Mouse (Mus musculus) left cerebral cortex, adult 2 months (tissue): Measurements from ENCODE around the gene Hbq1b. TPM values are rescaled to one million over a fixed set of nuclear protein-coding genes. Genes with fewer than 3 reads are reported as not detected.
"Not testable (repeated sequence)": the region's sequence is repeated elsewhere in the genome, so short reads cannot be mapped to it uniquely, and the experiment has no call there.

Experiments
- DNase-seq, 2 experiments: peaks; one replicate each; pipeline ENCODE4 v3.0.0; 2021 to 2022; ENCODE audit warnings: low spot score in 2 of 2, mixed read lengths in 1 of 2; ENCODE audit errors: extremely low spot score in 1 of 2
- H3K27ac ChIP-seq: fragments of 200-600 bp; 2 replicates; pipeline ENCODE4 v1.8.1; 2022
- H3K4me3 ChIP-seq: fragments of 200-600 bp; 2 replicates; pipeline ENCODE4 v1.8.1; 2022
- CTCF ChIP-seq: fragments of 200-600 bp; IDR thresholded peaks from 2 replicates; pipeline ENCODE4 v1.8.1; 2022; ENCODE audit warnings: antibody characterized with exemption, mild to moderate bottlenecking, moderate library complexity
- intact Hi-C: fragments of 180-260 bp; cut with DNase I; formaldehyde crosslinking; loops from one replicate; pipeline ENCODE4 v1.15.1; 2025
- total RNA-seq, 2 experiments: library from RNA; stranded (reverse); gene quantifications; 2 replicates each; pipeline ENCODE4 v1.2.3; 2021

Gene Hbq1b
- total RNA-seq, 2 experiments from 2014 or later, result not detected

DNA sequence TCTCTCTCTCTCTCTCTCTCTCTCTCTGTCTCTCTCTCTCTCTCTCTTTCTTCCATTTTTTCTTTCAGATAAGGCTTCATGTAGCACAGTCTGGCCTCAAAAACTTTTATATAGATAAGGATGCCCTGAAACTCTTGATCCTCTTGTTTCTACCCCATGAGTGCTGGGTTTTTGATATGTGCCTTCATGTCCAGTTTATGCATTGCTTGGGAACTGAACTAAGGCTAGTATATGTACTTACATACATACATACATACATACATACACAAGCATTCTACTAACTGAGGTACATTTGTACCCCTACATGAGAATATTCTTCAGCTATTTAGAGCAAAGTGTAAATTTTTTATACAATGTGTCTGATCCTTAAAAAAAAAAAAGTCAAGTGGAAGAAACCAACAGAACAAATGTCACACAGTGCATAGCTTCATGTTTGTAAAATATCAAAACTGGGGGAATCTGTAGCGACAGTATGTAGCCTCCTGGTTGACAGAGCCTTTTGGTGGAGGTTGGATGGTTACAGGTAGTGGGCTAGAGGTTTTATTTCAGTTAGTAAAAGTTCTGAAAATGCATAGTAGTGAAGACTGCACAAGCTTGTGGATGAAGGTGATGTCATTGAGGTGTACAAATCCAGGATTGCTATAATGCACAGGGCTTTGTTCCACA lies 11.2 kb downstream of the Hbq1b start:
- no peak overlapping the region for H3K27ac ChIP-seq
- no peak overlapping the region for H3K4me3 ChIP-seq
- TF ChIP-seq CTCF, result no peak
- DNase-seq, result no peak
- intact Hi-C loops, result no loop called here

DNA sequence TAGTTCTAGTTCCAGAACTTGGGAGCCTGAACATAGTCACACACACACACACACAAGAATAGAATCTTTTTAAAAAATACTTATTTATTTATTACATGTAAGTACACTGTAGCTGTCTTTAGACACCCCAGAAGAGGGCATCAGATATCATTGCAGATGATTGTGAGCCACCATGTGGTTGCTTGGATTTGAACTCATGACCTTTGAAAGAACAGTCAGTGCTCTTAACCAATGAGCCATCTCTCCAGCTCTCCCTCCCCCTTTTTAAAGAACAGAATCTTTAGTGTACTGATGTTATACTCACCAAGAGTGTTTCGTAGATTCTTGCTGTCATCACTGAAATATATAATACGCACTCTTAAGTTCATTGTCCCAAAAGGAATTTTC lies 11.8 kb downstream of the Hbq1b start:
- intact Hi-C loops, result no loop called here
- no peak for TF ChIP-seq CTCF
- H3K4me3 ChIP-seq, result no peak overlapping the region
- no peak overlapping the region for H3K27ac ChIP-seq
- no peak for DNase-seq

DNA sequence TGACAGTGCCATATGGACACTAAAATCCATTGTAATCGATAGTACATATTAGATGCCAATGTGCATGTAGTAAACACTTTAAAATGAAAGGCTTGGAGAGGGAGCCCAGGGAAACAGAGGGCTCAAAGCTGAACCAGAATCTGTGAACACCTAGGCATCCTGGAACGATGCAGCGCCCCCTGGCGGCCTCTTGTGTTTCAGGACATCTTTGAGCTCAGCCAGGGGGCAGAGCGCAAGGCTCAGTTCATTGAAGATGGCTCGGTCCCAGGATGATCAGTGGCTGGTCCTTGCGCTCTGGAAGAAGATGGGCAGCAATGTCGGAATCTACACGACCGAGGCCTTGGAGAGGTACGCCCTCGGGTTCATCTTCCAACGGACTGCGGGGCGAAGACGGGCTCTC lies 13.1 kb downstream of the Hbq1b start, which contains the start of gene Hbq1a:
Hbq1a (plus strand) TSS at position 205 of the 400 bp plus-strand sequence.
- intact Hi-C loops, result loop anchor here (5.0 kb wide), 1 partner anchor 118 kb away; no protein-coding TSS in a partner anchor
- H3K27ac ChIP-seq, result not testable (repeated sequence)
- TF ChIP-seq CTCF, result peak; percentile 80
- H3K4me3 ChIP-seq, result 0 out of 2 replicates have a peak within 1 kb of the TSS, but pooled peaks have one; percentile 11
- peak; percentile 57 to 63 for DNase-seq

DNA sequence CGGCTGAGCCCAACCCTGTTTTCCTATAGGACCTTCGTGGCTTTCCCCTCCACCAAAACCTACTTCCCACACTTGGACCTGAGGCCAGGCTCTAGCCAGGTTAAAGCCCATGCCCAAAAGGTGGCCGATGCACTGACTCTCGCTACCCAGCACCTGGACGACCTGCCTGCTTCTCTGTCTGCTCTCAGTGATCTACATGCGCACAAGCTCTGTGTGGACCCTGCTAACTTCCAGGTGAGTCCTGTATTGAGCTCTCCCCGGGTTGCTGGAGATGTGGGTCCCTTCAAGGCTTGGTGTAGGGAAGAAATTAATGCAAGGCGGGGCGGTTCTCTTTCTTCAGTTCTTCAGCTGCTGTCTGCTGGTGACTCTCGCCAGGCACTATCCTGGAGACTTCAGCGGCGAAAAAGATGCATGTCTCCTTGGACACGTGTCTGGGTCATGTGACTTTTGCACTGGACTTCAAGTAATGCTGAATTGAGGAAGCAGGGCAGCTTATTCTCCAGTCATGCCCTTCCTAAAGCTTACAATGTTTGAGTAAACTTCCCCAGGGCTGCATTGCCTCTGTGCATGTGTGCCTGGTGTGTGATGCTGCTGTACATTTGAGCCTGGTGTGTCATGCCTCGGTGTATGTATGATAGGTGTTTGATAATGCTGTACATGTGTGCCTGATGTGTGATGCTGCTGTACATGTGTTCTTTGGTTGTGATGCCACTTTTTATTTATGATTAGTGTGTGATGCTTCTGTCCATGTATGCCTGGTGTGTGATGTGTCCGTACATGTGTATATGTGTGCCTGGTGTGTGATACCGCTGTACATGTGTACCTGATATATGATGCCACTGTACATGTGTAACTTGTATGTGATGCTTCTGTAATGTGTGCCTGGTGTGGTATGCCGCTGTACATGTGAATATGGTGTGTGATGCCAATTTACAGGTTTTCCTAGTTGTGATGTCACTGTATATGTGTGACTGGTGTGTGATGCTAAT lies 13.8 kb downstream of the Hbq1b start:
- intact Hi-C loops, result loop anchor here (5.0 kb wide), 1 partner anchor 118 kb away; no protein-coding TSS in a partner anchor
- H3K4me3 ChIP-seq, result 0 out of 2 replicates have a peak overlapping the region, but pooled peaks have one; percentile 11
- no peak for DNase-seq
- no peak for TF ChIP-seq CTCF
- no peak overlapping the region for H3K27ac ChIP-seq

DNA sequence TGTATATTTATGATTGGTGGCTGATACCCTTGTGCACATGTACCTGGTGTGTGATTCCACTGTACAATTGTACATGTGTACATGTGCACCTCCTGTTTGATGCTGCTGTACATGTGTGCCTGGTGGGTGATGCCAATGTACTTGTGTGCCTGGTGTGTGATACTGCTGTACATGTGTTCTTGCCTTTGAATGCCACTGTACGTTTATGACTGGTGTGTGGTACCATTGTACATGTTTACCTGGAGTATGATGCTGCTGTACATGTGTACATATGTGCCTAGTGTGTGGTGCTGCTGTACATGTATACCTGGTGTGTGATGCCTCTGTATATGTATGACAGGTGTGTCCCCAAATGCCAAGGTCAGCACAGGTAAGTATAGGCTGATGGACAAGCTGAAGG lies 14.7 kb downstream of the Hbq1b start:
- no peak for DNase-seq
- intact Hi-C loops, result loop anchor here (5.0 kb wide), 1 partner anchor 119 kb away; no protein-coding TSS in a partner anchor
- Histone ChIP-seq H3K4me3 (no peak overlapping the region), H3K27ac (no peak overlapping the region)
- no peak for TF ChIP-seq CTCF

DNA sequence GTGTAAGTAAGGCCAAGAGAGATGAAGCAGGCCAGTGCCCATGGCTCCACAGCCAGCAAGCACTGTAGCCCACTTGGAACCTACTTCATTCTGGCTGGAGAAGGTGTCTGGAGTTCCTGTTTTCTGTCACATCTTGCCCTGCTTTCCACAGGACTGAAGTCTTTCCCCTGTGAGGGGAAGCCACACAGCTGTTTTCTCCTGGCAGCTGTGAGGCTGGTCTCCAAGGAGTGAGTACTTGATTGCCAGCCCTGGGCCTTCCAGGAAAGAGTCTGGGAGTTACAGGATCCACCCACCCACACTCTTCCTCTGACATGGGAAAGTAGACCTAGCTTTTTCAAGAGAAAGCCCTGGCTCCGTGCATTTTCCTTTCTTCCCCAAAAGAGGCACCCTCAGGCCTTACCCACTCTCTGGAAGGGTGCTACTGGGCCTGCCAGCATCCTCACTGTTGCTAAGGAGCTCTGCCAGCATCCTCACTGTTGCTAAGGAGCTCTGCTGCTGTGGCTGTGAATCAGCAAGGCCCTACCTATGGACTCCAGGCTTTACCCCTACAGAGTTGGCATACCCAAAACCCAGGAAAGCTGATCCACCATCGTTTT lies 16.2 kb downstream of the Hbq1b start:
- intact Hi-C loops, result loop anchor here (5.0 kb wide), 1 partner anchor 121 kb away; no protein-coding TSS in a partner anchor
- DNase-seq, result peak; percentile 28
- H3K4me3 ChIP-seq, result no peak overlapping the region
- TF ChIP-seq CTCF, result no peak
- peak overlapping the region; percentile 32; the same call in 1 of the 2 replicates for H3K27ac ChIP-seq

DNA sequence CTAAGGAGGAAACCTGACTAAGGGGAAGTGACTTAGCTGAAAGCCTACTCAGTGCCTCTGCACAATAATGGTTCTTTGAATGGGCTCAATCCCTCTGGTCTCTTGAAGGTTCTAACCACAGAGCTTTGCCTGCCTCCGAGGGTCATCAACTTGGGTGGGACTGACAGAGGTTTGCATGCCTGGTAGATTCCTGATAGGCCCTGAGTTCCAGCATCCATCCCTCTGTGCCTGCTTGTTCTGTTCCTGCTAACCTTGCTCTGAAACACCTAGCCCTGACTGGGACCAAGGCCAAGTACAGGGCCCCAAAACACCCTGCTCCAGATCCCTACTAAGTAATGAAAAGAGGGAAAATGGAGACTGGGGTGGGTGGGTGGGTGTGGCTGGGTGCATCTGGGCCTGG lies 16.7 kb downstream of the Hbq1b start:
- no peak overlapping the region for H3K4me3 ChIP-seq
- TF ChIP-seq CTCF, result no peak
- no peak for DNase-seq
- intact Hi-C loops, result loop anchor here (5.0 kb wide), 1 partner anchor 121 kb away; no protein-coding TSS in a partner anchor
- peak overlapping the region; percentile 32; the same call in 1 of the 2 replicates for H3K27ac ChIP-seq

DNA sequence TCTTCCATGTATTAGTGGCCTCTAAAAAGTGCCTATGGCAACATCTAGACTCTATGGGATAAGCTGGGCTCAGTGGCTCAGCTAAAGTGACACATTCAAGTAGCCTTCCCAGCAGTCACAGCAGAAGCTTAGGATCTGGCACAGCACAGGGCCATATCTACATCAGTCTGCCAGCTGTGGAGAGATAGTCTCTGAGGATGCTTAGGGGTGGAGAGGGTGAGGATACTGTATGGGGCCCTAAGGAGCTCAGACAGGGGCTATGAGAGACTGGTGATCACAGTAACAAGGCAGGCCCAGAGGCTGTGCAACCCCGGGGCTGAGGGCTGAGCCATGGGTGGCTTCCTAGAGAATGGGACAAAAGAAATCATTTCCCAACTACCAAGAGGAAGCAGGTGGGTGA lies 20.2 kb downstream of the Hbq1b start:
- intact Hi-C loops, result no loop called here
- no peak for DNase-seq
- H3K4me3 ChIP-seq, result no peak overlapping the region
- H3K27ac ChIP-seq, result no peak overlapping the region
- no peak for TF ChIP-seq CTCF

DNA sequence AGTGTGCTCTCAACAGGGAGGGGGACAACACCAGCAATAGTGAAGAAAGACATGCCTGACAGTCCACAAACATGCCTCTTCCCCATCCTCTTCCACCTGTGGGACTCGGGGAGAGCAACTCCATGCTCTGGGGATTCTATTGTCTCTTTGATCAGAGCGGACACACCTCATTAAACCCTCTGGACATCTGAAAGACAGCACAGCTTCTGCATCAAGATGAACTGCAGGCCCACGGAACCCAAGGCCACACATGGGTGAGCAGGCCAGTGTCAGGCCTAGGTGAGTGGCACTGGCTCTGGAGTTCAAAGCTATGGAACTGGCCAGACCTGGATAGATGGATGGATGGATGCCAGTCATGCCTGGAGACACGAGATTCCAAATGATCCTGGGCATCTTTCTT lies 22.7 kb downstream of the Hbq1b start:
- no peak overlapping the region for H3K4me3 ChIP-seq
- intact Hi-C loops, result no loop called here
- no peak for DNase-seq
- H3K27ac ChIP-seq, result no peak overlapping the region
- TF ChIP-seq CTCF, result no peak

DNA sequence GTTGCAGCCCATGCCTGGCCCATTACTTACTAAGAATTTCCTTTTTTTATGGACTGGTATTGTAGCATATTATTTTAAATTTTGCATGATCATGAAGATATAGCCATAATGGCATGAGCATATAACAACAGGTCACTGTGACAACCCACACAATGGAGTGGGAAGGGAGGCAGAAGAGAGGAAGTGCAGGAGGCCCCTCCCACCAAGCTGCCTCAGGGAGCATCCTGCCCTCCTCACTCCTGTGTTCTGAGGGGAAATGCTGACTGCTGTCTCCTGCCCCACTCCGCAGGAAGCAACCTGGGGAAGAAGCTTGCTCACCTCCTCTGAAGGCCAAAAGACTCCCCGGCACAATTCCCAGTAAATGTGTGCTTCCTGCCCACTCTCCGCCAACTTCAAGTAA lies 23.2 kb downstream of the Hbq1b start:
- intact Hi-C loops, result no loop called here
- no peak overlapping the region for H3K27ac ChIP-seq
- no peak for TF ChIP-seq CTCF
- no peak for DNase-seq
- H3K4me3 ChIP-seq, result no peak overlapping the region

DNA sequence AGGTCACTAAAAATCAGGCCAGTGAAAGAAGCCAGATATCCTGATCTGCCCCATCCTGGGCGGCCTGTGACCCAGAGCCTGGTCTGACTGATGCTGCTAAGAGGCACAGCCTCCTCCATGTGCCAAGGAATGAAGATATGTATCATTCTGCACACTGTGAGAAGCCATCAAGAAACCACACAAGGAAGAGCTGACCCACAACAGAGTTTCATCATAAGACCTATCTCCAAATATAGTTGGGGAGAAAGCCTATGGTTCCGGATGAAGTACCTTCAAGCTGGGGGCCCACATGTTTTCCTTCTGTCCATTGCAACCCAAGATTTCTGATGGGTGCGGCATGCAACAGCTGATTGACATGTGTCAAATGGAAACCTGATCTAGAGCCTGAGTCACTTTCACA lies 29.2 kb downstream of the Hbq1b start:
- no peak for TF ChIP-seq CTCF
- intact Hi-C loops, result no loop called here
- DNase-seq, result no peak
- Histone ChIP-seq H3K27ac (no peak overlapping the region), H3K4me3 (no peak overlapping the region)
